Mouse (Mus musculus): ENCODE data around the gene Dnaaf1. TPM values are rescaled to one million over a fixed set of nuclear protein-coding genes. Genes with fewer than 3 reads are reported as not detected.
A peak's percentile ranks its signal among the peaks of the same experiment; 100 is the strongest.

The Dnaaf1 gene
- polyA plus RNA-seq, 1 experiment from 2014 or later = 0.50 TPM

DNA sequence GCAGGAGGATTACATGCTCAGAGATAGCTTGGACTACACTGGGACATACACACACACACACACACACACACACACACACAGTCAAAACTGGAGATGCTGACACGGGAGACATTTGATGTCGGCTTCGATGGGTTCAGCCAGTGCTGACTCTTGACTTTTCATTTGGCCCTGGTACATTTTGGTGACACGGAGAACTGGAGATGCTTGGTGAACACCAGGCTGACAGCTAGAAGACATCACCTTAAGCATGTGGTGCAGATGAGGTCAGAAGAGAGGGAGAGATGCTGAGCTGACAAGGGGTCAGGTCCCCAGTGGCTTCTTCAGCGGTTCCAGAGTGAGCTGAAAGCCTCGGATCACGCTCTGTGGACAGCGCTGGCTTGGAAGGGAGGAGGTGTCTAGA is 48.0 kb downstream of the Dnaaf1 start:
- ATAC-seq (replicated peaks; ENCODE audit: extremely low read depth, insufficient read depth, low FRiP score) = no peak
- Histone ChIP-seq H3K27me3 (ENCODE audit: control insufficient read depth, insufficient read depth, low read length) (no peaks in the 10 kb centered on the region), H3K4me1 (ENCODE audit: control insufficient read depth, insufficient read depth, low read length) (0 out of 2 replicates have a peak, but pooled peaks cover 2% of the 10 kb centered on the region), H3K27ac (ENCODE audit: low read length) (no peak overlapping the region), H3K9me3 (replicated peaks; ENCODE audit: control insufficient read depth, low read length) (no peaks in the 10 kb centered on the region), H3K4me2 (ENCODE audit: low read depth, low read length) (no peak overlapping the region), H3K4me3 (ENCODE audit: low read length) (no peak overlapping the region), H3K9ac (ENCODE audit: low read length) (no peak overlapping the region), H3K36me3 (ENCODE audit: control insufficient read depth, insufficient read depth) (no peaks in the 10 kb centered on the region)
- WGBS = 72% methylated on average over 8 of the region's 8 CpGs

DNA sequence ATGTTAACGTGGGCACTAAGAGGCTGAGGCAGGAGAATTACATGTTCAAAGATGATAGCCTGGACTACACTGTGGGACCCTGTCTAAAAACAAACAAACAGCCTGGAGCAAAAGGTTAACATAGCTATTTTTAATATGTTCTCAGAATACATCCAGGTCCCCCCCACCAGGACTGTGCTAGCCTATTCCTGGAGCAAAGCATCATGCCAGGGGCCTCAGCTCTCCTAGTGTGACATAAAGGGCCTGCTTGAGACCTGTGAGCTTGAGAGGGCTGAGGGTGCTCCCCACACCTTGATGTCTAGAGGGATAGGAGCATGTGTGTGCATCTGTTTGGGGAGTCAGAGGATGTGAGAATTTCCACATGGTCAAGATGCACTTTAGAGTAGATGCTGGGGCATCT is 48.7 kb downstream of the Dnaaf1 start:
- H3K27me3 ChIP-seq (ENCODE audit: control insufficient read depth, insufficient read depth, low read length) = no peaks in the 10 kb centered on the region
- ATAC-seq (replicated peaks; ENCODE audit: extremely low read depth, insufficient read depth, low FRiP score) = no peak
- H3K9me3 ChIP-seq (replicated peaks; ENCODE audit: control insufficient read depth, low read length) = no peaks in the 10 kb centered on the region
- H3K4me1 ChIP-seq (ENCODE audit: control insufficient read depth, insufficient read depth, low read length) = 0 out of 2 replicates have a peak, but pooled peaks cover 2% of the 10 kb centered on the region
- no peak overlapping the region for H3K27ac ChIP-seq (ENCODE audit: low read length)
- WGBS = 88% methylated on average over 1 of the region's 1 CpGs
- H3K4me3 ChIP-seq (ENCODE audit: low read length) = no peak overlapping the region
- H3K9ac ChIP-seq (ENCODE audit: low read length) = no peak overlapping the region
- no peaks in the 10 kb centered on the region for H3K36me3 ChIP-seq (ENCODE audit: control insufficient read depth, insufficient read depth)
- H3K4me2 ChIP-seq (ENCODE audit: low read depth, low read length) = no peak overlapping the region

DNA sequence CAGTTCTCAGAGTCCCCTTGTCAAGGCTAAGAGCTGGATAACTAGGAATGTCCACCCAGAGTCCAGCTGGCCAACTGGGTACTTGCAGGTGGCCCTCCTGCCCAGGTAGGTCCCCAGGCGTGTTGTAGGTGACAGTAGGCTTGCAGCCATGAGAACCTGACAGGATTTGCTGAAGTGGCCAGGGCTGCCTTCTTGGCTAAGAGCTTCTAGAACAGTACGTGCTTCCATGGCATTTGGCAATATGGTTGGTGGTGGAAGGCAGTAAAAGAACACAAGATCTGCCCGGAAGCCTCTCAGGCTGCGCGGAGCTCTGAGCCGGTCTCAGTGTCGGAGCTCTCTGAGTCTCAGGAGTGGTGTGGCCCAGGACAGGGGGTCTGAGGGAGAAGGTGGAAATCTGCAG is 49.9 kb downstream of the Dnaaf1 start:
- WGBS = 84% methylated on average over 7 of the region's 7 CpGs
- H3K9ac ChIP-seq (ENCODE audit: low read length) = no peak overlapping the region

DNA sequence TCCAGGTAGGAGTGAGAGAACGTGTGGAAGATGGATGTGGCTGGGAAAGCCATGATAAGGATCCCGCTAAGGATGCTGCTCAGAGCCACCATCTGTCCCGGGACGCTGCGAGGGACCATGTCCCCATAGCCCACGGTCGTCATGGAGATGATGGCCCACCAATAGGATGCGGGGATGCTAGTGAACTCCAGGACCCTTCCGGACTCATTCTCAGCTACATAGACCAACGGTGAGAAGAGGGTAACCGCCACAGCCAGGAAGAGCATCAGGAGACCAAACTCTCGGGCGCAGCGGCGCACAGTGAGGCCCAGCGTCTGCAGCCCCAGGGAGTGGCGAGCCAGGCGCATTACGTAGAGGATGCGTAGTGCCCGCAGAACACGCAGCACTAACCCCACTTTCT is 50.8 kb downstream of the Dnaaf1 start:
- Histone ChIP-seq H3K9ac (ENCODE audit: low read length) (no peak overlapping the region), H3K27me3 (ENCODE audit: control insufficient read depth, insufficient read depth, low read length) (no peaks in the 10 kb centered on the region), H3K4me1 (ENCODE audit: control insufficient read depth, insufficient read depth, low read length) (0 out of 2 replicates have a peak, but pooled peaks cover 2% of the 10 kb centered on the region), H3K27ac (ENCODE audit: low read length) (no peak overlapping the region), H3K4me3 (ENCODE audit: low read length) (no peak overlapping the region), H3K9me3 (replicated peaks; ENCODE audit: control insufficient read depth, low read length) (no peaks in the 10 kb centered on the region), H3K4me2 (ENCODE audit: low read depth, low read length) (no peak overlapping the region), H3K36me3 (ENCODE audit: control insufficient read depth, insufficient read depth) (no peaks in the 10 kb centered on the region)
- no peak for ATAC-seq (replicated peaks; ENCODE audit: extremely low read depth, insufficient read depth, low FRiP score)
- WGBS = 72% methylated on average over 22 of the region's 22 CpGs

More for the DNA sequence above, 49.9 kb downstream of the Dnaaf1 start:
- Histone ChIP-seq H3K4me2 (ENCODE audit: low read depth, low read length) (no peak overlapping the region), H3K4me1 (ENCODE audit: control insufficient read depth, insufficient read depth, low read length) (0 out of 2 replicates have a peak, but pooled peaks cover 2% of the 10 kb centered on the region), H3K27me3 (ENCODE audit: control insufficient read depth, insufficient read depth, low read length) (no peaks in the 10 kb centered on the region), H3K36me3 (ENCODE audit: control insufficient read depth, insufficient read depth) (no peaks in the 10 kb centered on the region), H3K4me3 (ENCODE audit: low read length) (no peak overlapping the region), H3K27ac (ENCODE audit: low read length) (no peak overlapping the region), H3K9me3 (replicated peaks; ENCODE audit: control insufficient read depth, low read length) (no peaks in the 10 kb centered on the region)
- no peak for ATAC-seq (replicated peaks; ENCODE audit: extremely low read depth, insufficient read depth, low FRiP score)

DNA sequence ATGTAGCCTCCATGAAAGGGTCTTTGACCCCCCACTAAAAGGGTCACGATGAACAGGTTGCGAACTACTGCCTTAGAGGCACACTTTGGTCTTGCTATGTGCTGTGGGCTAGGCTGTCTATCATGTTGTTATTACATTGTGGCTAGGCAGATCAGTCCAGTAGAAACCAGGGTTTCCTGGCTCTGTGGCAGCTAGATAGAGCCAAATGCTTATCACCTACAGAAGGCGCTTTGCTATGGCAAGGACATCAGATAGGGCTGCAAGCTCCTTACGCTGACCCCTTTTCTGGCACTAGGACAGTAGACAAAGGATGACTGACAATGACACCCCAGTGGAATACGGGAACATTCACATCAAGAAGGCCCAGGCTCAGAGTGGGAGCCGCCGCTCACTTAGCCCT is 52.2 kb downstream of the Dnaaf1 start:
- H3K4me3 ChIP-seq (ENCODE audit: low read length) = no peak overlapping the region
- H3K4me1 ChIP-seq (ENCODE audit: control insufficient read depth, insufficient read depth, low read length) = 0 out of 2 replicates have a peak, but pooled peaks cover 2% of the 10 kb centered on the region
- 85% methylated on average over 7 of the region's 7 CpGs for WGBS
- no peaks in the 10 kb centered on the region for H3K36me3 ChIP-seq (ENCODE audit: control insufficient read depth, insufficient read depth)
- H3K4me2 ChIP-seq (ENCODE audit: low read depth, low read length) = no peak overlapping the region
- no peaks in the 10 kb centered on the region for H3K9me3 ChIP-seq (replicated peaks; ENCODE audit: control insufficient read depth, low read length)
- no peak for ATAC-seq (replicated peaks; ENCODE audit: extremely low read depth, insufficient read depth, low FRiP score)
- no peak overlapping the region for H3K27ac ChIP-seq (ENCODE audit: low read length)
- no peak overlapping the region for H3K9ac ChIP-seq (ENCODE audit: low read length)
- peaks cover 7% of the 10 kb centered on the region for H3K27me3 ChIP-seq (ENCODE audit: control insufficient read depth, insufficient read depth, low read length)

DNA sequence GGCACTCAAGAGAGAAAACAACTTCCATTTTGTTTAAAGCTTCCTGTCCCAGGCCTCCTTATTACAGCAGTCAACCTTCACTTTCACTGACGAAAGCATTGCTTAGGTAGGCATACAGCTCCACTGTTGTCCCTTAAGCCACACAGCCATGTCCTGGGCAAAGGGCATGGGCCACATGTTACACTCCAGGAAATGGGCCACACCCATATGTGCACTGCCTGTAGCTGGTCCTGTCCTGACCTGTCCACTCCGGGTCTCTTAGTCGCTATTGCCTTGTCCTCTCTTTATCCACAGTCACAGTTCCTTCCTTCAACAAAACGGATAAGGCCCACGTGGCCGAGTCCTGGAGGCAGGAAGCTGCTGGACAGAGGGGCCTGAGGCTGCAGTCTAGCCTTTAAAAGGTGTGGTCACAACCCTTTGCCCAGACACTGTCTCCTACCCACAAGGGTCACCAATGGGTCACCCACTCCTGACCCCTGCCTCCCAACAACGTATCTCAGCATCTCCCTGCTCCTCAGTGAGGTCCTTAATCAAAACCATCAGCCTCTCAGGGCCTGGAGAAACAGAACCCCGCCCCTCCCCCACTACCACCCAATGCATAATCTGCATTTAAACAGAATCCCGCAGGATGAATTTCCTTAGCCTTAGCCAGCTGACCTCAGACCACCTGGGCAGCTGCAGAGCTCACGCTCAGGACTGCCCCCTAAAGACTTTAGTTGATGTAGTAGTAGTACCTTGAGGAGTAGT is 52.8 kb downstream of the Dnaaf1 start:
- WGBS = 48% methylated on average over 10 of the region's 10 CpGs
- Histone ChIP-seq H3K36me3 (ENCODE audit: control insufficient read depth, insufficient read depth) (no peaks in the 10 kb centered on the region), H3K27ac (ENCODE audit: low read length) (no peak overlapping the region), H3K4me3 (ENCODE audit: low read length) (no peak overlapping the region), H3K4me2 (ENCODE audit: low read depth, low read length) (no peak overlapping the region), H3K4me1 (ENCODE audit: control insufficient read depth, insufficient read depth, low read length) (0 out of 2 replicates have a peak, but pooled peaks cover 2% of the 10 kb centered on the region), H3K9ac (ENCODE audit: low read length) (no peak overlapping the region), H3K27me3 (ENCODE audit: control insufficient read depth, insufficient read depth, low read length) (peaks cover 11% of the 10 kb centered on the region), H3K9me3 (replicated peaks; ENCODE audit: control insufficient read depth, low read length) (no peaks in the 10 kb centered on the region)
- ATAC-seq (replicated peaks; ENCODE audit: extremely low read depth, insufficient read depth, low FRiP score) = no peak

DNA sequence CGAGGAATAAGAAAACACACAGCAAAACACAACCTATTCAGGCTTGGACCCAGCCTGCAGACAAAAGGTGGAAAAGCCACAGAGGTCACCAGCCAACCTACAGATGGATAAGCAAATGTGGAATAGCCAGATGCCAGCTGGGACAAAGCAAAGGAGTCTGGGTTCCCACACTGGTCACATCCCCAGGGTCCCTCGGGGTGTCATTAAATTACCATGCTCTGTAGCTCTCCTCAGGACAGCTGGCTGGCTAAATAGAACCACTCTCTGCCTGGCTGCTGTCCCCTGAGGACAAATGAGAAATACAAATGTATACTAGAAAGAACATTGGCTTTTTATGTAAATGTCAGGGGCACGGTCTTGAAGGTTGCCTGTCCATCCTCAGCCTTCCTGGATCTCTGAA is 55.8 kb downstream of the Dnaaf1 start:
- ATAC-seq (replicated peaks; ENCODE audit: extremely low read depth, insufficient read depth, low FRiP score) = no peak
- Histone ChIP-seq H3K4me2 (ENCODE audit: low read depth, low read length) (no peak overlapping the region), H3K4me3 (ENCODE audit: low read length) (no peak overlapping the region), H3K9me3 (replicated peaks; ENCODE audit: control insufficient read depth, low read length) (no peaks in the 10 kb centered on the region), H3K9ac (ENCODE audit: low read length) (no peak overlapping the region), H3K27ac (ENCODE audit: low read length) (no peak overlapping the region), H3K36me3 (ENCODE audit: control insufficient read depth, insufficient read depth) (no peaks in the 10 kb centered on the region), H3K4me1 (ENCODE audit: control insufficient read depth, insufficient read depth, low read length) (peaks cover 5% of the 10 kb centered on the region), H3K27me3 (ENCODE audit: control insufficient read depth, insufficient read depth, low read length) (peaks cover 31% of the 10 kb centered on the region)
- 62% methylated on average over 3 of the region's 3 CpGs for WGBS

DNA sequence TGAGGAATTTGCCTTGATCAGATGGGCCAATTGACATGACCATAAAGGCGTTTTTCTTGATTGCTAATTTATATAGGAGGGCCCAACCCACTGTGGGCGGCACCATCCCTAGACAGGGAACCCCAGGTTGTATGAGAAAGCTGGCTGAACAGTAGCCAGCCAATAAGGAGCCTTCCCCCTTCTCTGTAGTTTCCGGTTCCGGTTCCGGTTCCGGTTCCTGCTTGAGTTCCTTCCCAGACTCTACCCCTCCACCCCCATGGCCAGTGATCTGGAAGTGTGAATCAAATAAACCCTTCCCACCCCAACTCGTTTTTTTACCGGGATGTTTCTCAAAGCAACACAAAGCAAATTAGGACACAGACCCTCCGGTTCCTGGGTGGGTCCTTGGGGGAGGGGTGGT is 57.2 kb downstream of the Dnaaf1 start:
- ATAC-seq (replicated peaks; ENCODE audit: extremely low read depth, insufficient read depth, low FRiP score) = no peak
- no peaks in the 10 kb centered on the region for H3K9me3 ChIP-seq (replicated peaks; ENCODE audit: control insufficient read depth, low read length)
- H3K9ac ChIP-seq (ENCODE audit: low read length) = no peak overlapping the region
- no peak overlapping the region for H3K27ac ChIP-seq (ENCODE audit: low read length)
- peaks cover 31% of the 10 kb centered on the region for H3K27me3 ChIP-seq (ENCODE audit: control insufficient read depth, insufficient read depth, low read length)
- 83% methylated on average over 9 of the region's 9 CpGs for WGBS
- no peaks in the 10 kb centered on the region for H3K36me3 ChIP-seq (ENCODE audit: control insufficient read depth, insufficient read depth)
- H3K4me3 ChIP-seq (ENCODE audit: low read length) = no peak overlapping the region
- H3K4me2 ChIP-seq (ENCODE audit: low read depth, low read length) = no peak overlapping the region
- peaks cover 8% of the 10 kb centered on the region for H3K4me1 ChIP-seq (ENCODE audit: control insufficient read depth, insufficient read depth, low read length)

DNA sequence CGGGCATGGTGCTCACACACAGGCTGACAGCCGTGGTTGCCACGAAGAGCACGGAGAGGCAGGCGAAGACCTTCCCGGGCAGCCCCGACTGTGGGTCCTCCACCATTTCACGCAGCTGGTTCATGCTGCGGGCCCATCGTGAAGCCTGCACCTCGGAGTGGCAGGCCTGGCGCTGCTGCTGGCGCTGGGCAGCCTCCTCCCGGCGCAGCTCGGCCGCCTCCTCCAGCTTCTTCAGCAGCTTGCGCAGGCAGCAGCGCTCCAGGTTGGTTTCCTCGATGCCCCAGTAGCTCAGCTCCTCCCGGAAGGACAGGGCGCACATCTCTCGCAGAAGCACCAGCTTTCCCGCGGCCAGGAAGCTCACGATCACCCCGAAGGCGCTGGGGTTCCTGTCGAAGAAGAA is 57.9 kb downstream of the Dnaaf1 start:
- Histone ChIP-seq H3K9ac (ENCODE audit: low read length) (no peak overlapping the region), H3K4me1 (ENCODE audit: control insufficient read depth, insufficient read depth, low read length) (peaks cover 7% of the 10 kb centered on the region), H3K27ac (ENCODE audit: low read length) (no peak overlapping the region), H3K4me3 (ENCODE audit: low read length) (no peak overlapping the region), H3K27me3 (ENCODE audit: control insufficient read depth, insufficient read depth, low read length) (peaks cover 31% of the 10 kb centered on the region), H3K9me3 (replicated peaks; ENCODE audit: control insufficient read depth, low read length) (no peaks in the 10 kb centered on the region), H3K4me2 (ENCODE audit: low read depth, low read length) (0 out of 2 replicates have a peak overlapping the region, but pooled peaks have one; percentile 23), H3K36me3 (ENCODE audit: control insufficient read depth, insufficient read depth) (no peaks in the 10 kb centered on the region)
- no peak for ATAC-seq (replicated peaks; ENCODE audit: extremely low read depth, insufficient read depth, low FRiP score)
- WGBS = 46% methylated on average over 29 of the region's 29 CpGs
